Mouse (Mus musculus): ENCODE measurements around the gene Abhd17a. TPM values are rescaled to one million over a fixed set of nuclear protein-coding genes. Genes with fewer than 3 reads are reported as not detected.

The Abhd17a gene
- 45.7 and 59.3 TPM in 2 replicates for total RNA-seq (2014; rRNA removed)
- polyA plus RNA-seq (2012; rRNA removed) = 194 and 205 TPM in 2 replicates

- peak within 1 kb of the TSS; percentile 95 for H3K9ac ChIP-seq (ENCODE audit: low read depth, low read length)
- TF ChIP-seq CTCF (IDR thresholded peaks at IDR 0.05; ENCODE audit: low read depth, low read length) (no peak), POLR2A (IDR thresholded peaks at IDR 0.05; ENCODE audit: extremely low read depth, insufficient read depth, low read length) (peak; percentile 86)
- WGBS = 1% methylated on average over 73 of the region's 73 CpGs
- no peaks in the 10 kb centered on the region for H3K36me3 ChIP-seq (ENCODE audit: control insufficient read depth, insufficient read depth, low read length)
- peaks cover 15% of the 10 kb centered on the region for H3K4me1 ChIP-seq (ENCODE audit: control insufficient read depth, insufficient read depth, low read length)
- H3K27ac ChIP-seq (replicated peaks; ENCODE audit: insufficient read depth, low read depth, low read length) = peak within 1 kb of the TSS; percentile 22
- peaks cover 43% of the 10 kb centered on the region for H3K79me2 ChIP-seq (ENCODE audit: control insufficient read depth, insufficient read depth, low read length)
- peak; percentile 94 for DNase-seq (ENCODE audit: extremely low read depth, low read depth, low spot score)
- H3K4me3 ChIP-seq (ENCODE audit: insufficient read depth, low read depth, low read length) = peak within 1 kb of the TSS; percentile 92
- no peaks in the 10 kb centered on the region for H3K27me3 ChIP-seq (ENCODE audit: control insufficient read depth, insufficient read depth, low read length)
These were observed at the start of gene Abhd17a for GRCm38 (mm10) chr10:80589879-80590854. Abhd17a (minus strand) TSS chr10:80590341.

GRCm38 (mm10) chr10:80635345-80635744, 45.2 kb upstream of the Abhd17a start:
- peak; percentile 84 for DNase-seq (ENCODE audit: extremely low read depth, low read depth, low spot score)
- Histone ChIP-seq H3K36me3 (ENCODE audit: control insufficient read depth, insufficient read depth, low read length) (peaks cover 6% of the 10 kb centered on the region; the same call in 1 of the 2 replicates), H3K27me3 (ENCODE audit: control insufficient read depth, insufficient read depth, low read length) (no peaks in the 10 kb centered on the region), H3K9ac (ENCODE audit: low read depth, low read length) (no peak overlapping the region), H3K4me3 (ENCODE audit: insufficient read depth, low read depth, low read length) (no peak overlapping the region), H3K79me2 (ENCODE audit: control insufficient read depth, insufficient read depth, low read length) (peaks cover 24% of the 10 kb centered on the region), H3K4me1 (ENCODE audit: control insufficient read depth, insufficient read depth, low read length) (peaks cover 17% of the 10 kb centered on the region), H3K27ac (replicated peaks; ENCODE audit: insufficient read depth, low read depth, low read length) (no peak overlapping the region; the same call in 1 of the 2 replicates)
- TF ChIP-seq POLR2A (IDR thresholded peaks at IDR 0.05; ENCODE audit: extremely low read depth, insufficient read depth, low read length) = no peak
- TF ChIP-seq CTCF (IDR thresholded peaks at IDR 0.05; ENCODE audit: low read depth, low read length) = no peak
- 9% methylated on average over 6 of the region's 6 CpGs for WGBS

- H3K4me3 ChIP-seq (ENCODE audit: insufficient read depth, low read depth, low read length) = no peak overlapping the region
- TF ChIP-seq CTCF (IDR thresholded peaks at IDR 0.05; ENCODE audit: low read depth, low read length) (no peak), POLR2A (IDR thresholded peaks at IDR 0.05; ENCODE audit: extremely low read depth, insufficient read depth, low read length) (no peak)
- H3K4me1 ChIP-seq (ENCODE audit: control insufficient read depth, insufficient read depth, low read length) = peaks cover 37% of the 10 kb centered on the region
- H3K27me3 ChIP-seq (ENCODE audit: control insufficient read depth, insufficient read depth, low read length) = no peaks in the 10 kb centered on the region
- DNase-seq (ENCODE audit: extremely low read depth, low read depth, low spot score) = no peak
- no peak overlapping the region for H3K27ac ChIP-seq (replicated peaks; ENCODE audit: insufficient read depth, low read depth, low read length)
- H3K79me2 ChIP-seq (ENCODE audit: control insufficient read depth, insufficient read depth, low read length) = peaks cover 79% of the 10 kb centered on the region
- WGBS = 86% methylated on average over 9 of the region's 9 CpGs
- no peaks in the 10 kb centered on the region for H3K36me3 ChIP-seq (ENCODE audit: control insufficient read depth, insufficient read depth, low read length)
- no peak overlapping the region for H3K9ac ChIP-seq (ENCODE audit: low read depth, low read length)
These were observed 38.8 kb upstream of the Abhd17a start for GRCm38 (mm10) chr10:80628925-80629324.

- DNase-seq (ENCODE audit: extremely low read depth, low read depth, low spot score) = no peak
- no peak overlapping the region for H3K4me3 ChIP-seq (ENCODE audit: insufficient read depth, low read depth, low read length)
- peaks cover 87% of the 10 kb centered on the region for H3K79me2 ChIP-seq (ENCODE audit: control insufficient read depth, insufficient read depth, low read length)
- H3K36me3 ChIP-seq (ENCODE audit: control insufficient read depth, insufficient read depth, low read length) = no peaks in the 10 kb centered on the region
- TF ChIP-seq CTCF (IDR thresholded peaks at IDR 0.05; ENCODE audit: low read depth, low read length) (no peak), POLR2A (IDR thresholded peaks at IDR 0.05; ENCODE audit: extremely low read depth, insufficient read depth, low read length) (no peak)
- H3K9ac ChIP-seq (ENCODE audit: low read depth, low read length) = no peak overlapping the region
- 68% methylated on average over 2 of the region's 2 CpGs for WGBS
- H3K27ac ChIP-seq (replicated peaks; ENCODE audit: insufficient read depth, low read depth, low read length) = no peak overlapping the region
- H3K4me1 ChIP-seq (ENCODE audit: control insufficient read depth, insufficient read depth, low read length) = peaks cover 34% of the 10 kb centered on the region
- no peaks in the 10 kb centered on the region for H3K27me3 ChIP-seq (ENCODE audit: control insufficient read depth, insufficient read depth, low read length)
These were observed 37.5 kb upstream of the Abhd17a start for GRCm38 (mm10) chr10:80627685-80628084.

- peaks cover 72% of the 10 kb centered on the region for H3K79me2 ChIP-seq (ENCODE audit: control insufficient read depth, insufficient read depth, low read length)
- no peaks in the 10 kb centered on the region for H3K36me3 ChIP-seq (ENCODE audit: control insufficient read depth, insufficient read depth, low read length)
- no peaks in the 10 kb centered on the region for H3K27me3 ChIP-seq (ENCODE audit: control insufficient read depth, insufficient read depth, low read length)
- no peak overlapping the region for H3K4me3 ChIP-seq (ENCODE audit: insufficient read depth, low read depth, low read length)
- H3K9ac ChIP-seq (ENCODE audit: low read depth, low read length) = no peak overlapping the region
- no peak for DNase-seq (ENCODE audit: extremely low read depth, low read depth, low spot score)
- peak overlapping the region; percentile 25; the same call in 1 of the 2 replicates for H3K27ac ChIP-seq (replicated peaks; ENCODE audit: insufficient read depth, low read depth, low read length)
- 74% methylated on average over 4 of the region's 4 CpGs for WGBS
- TF ChIP-seq POLR2A (IDR thresholded peaks at IDR 0.05; ENCODE audit: extremely low read depth, insufficient read depth, low read length) (no peak), CTCF (IDR thresholded peaks at IDR 0.05; ENCODE audit: low read depth, low read length) (no peak)
- peaks cover 35% of the 10 kb centered on the region for H3K4me1 ChIP-seq (ENCODE audit: control insufficient read depth, insufficient read depth, low read length)
These were observed 35.6 kb upstream of the Abhd17a start for GRCm38 (mm10) chr10:80625764-80626163.

Data from liver, adult 2 months (tissue).